Mouse (Mus musculus): ENCODE measurements around the gene Gja5. TPM values are rescaled to one million over a fixed set of nuclear protein-coding genes. Genes with fewer than 3 reads are reported as not detected.
"Not testable (repeated sequence)": the region's sequence is repeated elsewhere in the genome, so short reads cannot be mapped to it uniquely, and the experiment has no call there.

The Gja5 gene
- total and polyA plus RNA-seq, 3 experiments = 14.2 to 24.0 (median 16.3) TPM

- DNase-seq = peak in 1 of 2 experiments; percentile 14
- WGBS = 41% methylated on average over 5 of the region's 5 CpGs
- peak overlapping the region; percentile 52 for H3K27ac ChIP-seq
- H3K79me2 ChIP-seq (replicated peaks; ENCODE audit: control insufficient read depth, insufficient read depth, low read length); H3K4me1 ChIP-seq (ENCODE audit: control insufficient read depth, insufficient read depth, low read length); intact Hi-C loops (cut with DNase I); H3K27me3 ChIP-seq (ENCODE audit: control insufficient read depth, insufficient read depth, low read length); H3K9ac ChIP-seq (ENCODE audit: low read depth, low read length); H3K4me3 ChIP-seq; H3K36me3 ChIP-seq (ENCODE audit: control insufficient read depth, insufficient read depth, low read length): not testable (repeated sequence)
- TF ChIP-seq EP300 (IDR thresholded peaks at IDR 0.05; ENCODE audit: insufficient read depth, low read depth, low read length) = 0 out of 2 replicates have a peak, but pooled peaks have one; percentile 12
These were observed 167.9 kb downstream of the Gja5 start for GRCm38 (mm10) chr3:97072361-97072760.

- not testable (repeated sequence) for H3K4me3 ChIP-seq; H3K27me3 ChIP-seq (ENCODE audit: control insufficient read depth, insufficient read depth, low read length); H3K36me3 ChIP-seq (ENCODE audit: control insufficient read depth, insufficient read depth, low read length); H3K27ac ChIP-seq; H3K79me2 ChIP-seq (replicated peaks; ENCODE audit: control insufficient read depth, insufficient read depth, low read length); H3K4me1 ChIP-seq (ENCODE audit: control insufficient read depth, insufficient read depth, low read length); H3K9ac ChIP-seq (ENCODE audit: low read depth, low read length)
- peak in 1 of 2 experiments; percentile 28 for DNase-seq
- intact Hi-C loops (cut with DNase I) = loop anchor here (1.0 kb wide), 1 partner anchor 138 kb away; no protein-coding TSS in a partner anchor
- 0% methylated on average over 3 of the region's 11 CpGs for WGBS
These were observed 171.4 kb downstream of the Gja5 start for GRCm38 (mm10) chr3:97075744-97076350.

DNA sequence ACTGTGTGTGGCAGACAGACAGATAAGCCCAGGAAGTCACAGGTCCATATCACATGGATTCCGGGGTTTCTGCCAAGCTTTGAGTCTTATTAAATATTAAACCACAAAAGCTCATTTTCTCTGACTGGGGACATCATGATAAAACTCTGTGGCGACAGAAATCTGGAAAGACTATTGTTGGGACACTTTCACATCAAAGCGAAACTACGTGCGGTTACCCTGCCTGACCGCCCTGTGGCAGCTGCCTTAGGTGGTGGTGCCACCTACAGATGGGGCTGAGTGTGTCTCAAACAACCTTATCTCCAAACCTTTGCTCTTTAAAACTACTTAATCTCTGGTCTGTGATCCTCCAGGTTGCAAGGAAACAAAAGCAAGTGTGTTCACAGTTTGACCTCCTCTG, 171.9 kb downstream of the Gja5 start:
- Histone ChIP-seq H3K4me3 (peak overlapping the region; percentile 48), H3K9ac (ENCODE audit: low read depth, low read length) (no peak overlapping the region), H3K27ac (peak overlapping the region; percentile 86), H3K4me1 (ENCODE audit: control insufficient read depth, insufficient read depth, low read length) (no peaks in the 10 kb centered on the region; the same call in 1 of the 2 replicates), H3K36me3 (ENCODE audit: control insufficient read depth, insufficient read depth, low read length) (no peaks in the 10 kb centered on the region), H3K27me3 (ENCODE audit: control insufficient read depth, insufficient read depth, low read length) (no peaks in the 10 kb centered on the region), H3K79me2 (replicated peaks; ENCODE audit: control insufficient read depth, insufficient read depth, low read length) (no peaks in the 10 kb centered on the region)
- intact Hi-C loops (cut with DNase I) = loop anchor here (1.0 kb wide), 1 partner anchor 138 kb away; no protein-coding TSS in a partner anchor
- DNase-seq = peak; percentile 44 to 56
- peak; percentile 78; the same call in 1 of the 2 replicates for TF ChIP-seq EP300 (IDR thresholded peaks at IDR 0.05; ENCODE audit: insufficient read depth, low read depth, low read length)
- no peak for TF ChIP-seq POLR2A (IDR thresholded peaks at IDR 0.05; ENCODE audit: insufficient read depth, low read depth, low read length)
- peak; percentile 87 for TF ChIP-seq CTCF (IDR thresholded peaks at IDR 0.05)
- WGBS = 4% methylated on average over 6 of the region's 6 CpGs

GRCm38 (mm10) chr3:97078436-97078835, 173.9 kb downstream of the Gja5 start:
- 61% methylated on average over 4 of the region's 4 CpGs for WGBS
- H3K79me2 ChIP-seq (replicated peaks; ENCODE audit: control insufficient read depth, insufficient read depth, low read length) = no peaks in the 10 kb centered on the region
- TF ChIP-seq CTCF (IDR thresholded peaks at IDR 0.05) (peak; percentile 13; the same call in 1 of the 2 replicates), EP300 (IDR thresholded peaks at IDR 0.05; ENCODE audit: insufficient read depth, low read depth, low read length) (no peak)
- no peak overlapping the region for H3K4me3 ChIP-seq
- intact Hi-C loops (cut with DNase I) = loop anchor here (1.0 kb wide), 1 partner anchor 107 kb away; no protein-coding TSS in a partner anchor
- no peaks in the 10 kb centered on the region for H3K27me3 ChIP-seq (ENCODE audit: control insufficient read depth, insufficient read depth, low read length)
- H3K27ac ChIP-seq = no peak overlapping the region
- no peaks in the 10 kb centered on the region for H3K4me1 ChIP-seq (ENCODE audit: control insufficient read depth, insufficient read depth, low read length)
- no peaks in the 10 kb centered on the region for H3K36me3 ChIP-seq (ENCODE audit: control insufficient read depth, insufficient read depth, low read length)
- H3K9ac ChIP-seq (ENCODE audit: low read depth, low read length) = no peak overlapping the region
- no peak for DNase-seq

- no peaks in the 10 kb centered on the region for H3K36me3 ChIP-seq (ENCODE audit: control insufficient read depth, insufficient read depth, low read length)
- no peaks in the 10 kb centered on the region for H3K4me1 ChIP-seq (ENCODE audit: control insufficient read depth, insufficient read depth, low read length)
- no peak overlapping the region for H3K4me3 ChIP-seq
- TF ChIP-seq CTCF (IDR thresholded peaks at IDR 0.05) (no peak), POLR2A (IDR thresholded peaks at IDR 0.05; ENCODE audit: insufficient read depth, low read depth, low read length) (no peak)
- no peak for DNase-seq
- no peaks in the 10 kb centered on the region for H3K27me3 ChIP-seq (ENCODE audit: control insufficient read depth, insufficient read depth, low read length)
- H3K79me2 ChIP-seq (replicated peaks; ENCODE audit: control insufficient read depth, insufficient read depth, low read length) = no peaks in the 10 kb centered on the region
- WGBS = 91% methylated on average over 5 of the region's 5 CpGs
- no peak overlapping the region for H3K27ac ChIP-seq
- intact Hi-C loops (cut with DNase I) = loop anchor here (5.0 kb wide), 1 partner anchor 255 kb away; no protein-coding TSS in a partner anchor
- no peak overlapping the region for H3K9ac ChIP-seq (ENCODE audit: low read depth, low read length)
These were observed 177.7 kb downstream of the Gja5 start for GRCm38 (mm10) chr3:97082156-97082555.

GRCm38 (mm10) chr3:97087326-97087725, 182.8 kb downstream of the Gja5 start:
- Histone ChIP-seq H3K79me2 (replicated peaks; ENCODE audit: control insufficient read depth, insufficient read depth, low read length) (no peaks in the 10 kb centered on the region), H3K36me3 (ENCODE audit: control insufficient read depth, insufficient read depth, low read length) (no peaks in the 10 kb centered on the region), H3K4me3 (no peak overlapping the region), H3K4me1 (ENCODE audit: control insufficient read depth, insufficient read depth, low read length) (no peaks in the 10 kb centered on the region), H3K27ac (no peak overlapping the region), H3K9ac (ENCODE audit: low read depth, low read length) (no peak overlapping the region), H3K27me3 (ENCODE audit: control insufficient read depth, insufficient read depth, low read length) (no peaks in the 10 kb centered on the region)
- TF ChIP-seq POLR2A (IDR thresholded peaks at IDR 0.05; ENCODE audit: insufficient read depth, low read depth, low read length) = no peak
- peak; percentile 55 for TF ChIP-seq CTCF (IDR thresholded peaks at IDR 0.05)
- TF ChIP-seq EP300 (IDR thresholded peaks at IDR 0.05; ENCODE audit: insufficient read depth, low read depth, low read length) = no peak
- intact Hi-C loops (cut with DNase I) = no loop called here
- DNase-seq = no peak
- 73% methylated on average over 4 of the region's 4 CpGs for WGBS

- H3K4me1 ChIP-seq (ENCODE audit: control insufficient read depth, insufficient read depth, low read length); H3K9ac ChIP-seq (ENCODE audit: low read depth, low read length); H3K79me2 ChIP-seq (replicated peaks; ENCODE audit: control insufficient read depth, insufficient read depth, low read length); H3K27ac ChIP-seq; H3K36me3 ChIP-seq (ENCODE audit: control insufficient read depth, insufficient read depth, low read length); intact Hi-C loops (cut with DNase I); DNase-seq; H3K27me3 ChIP-seq (ENCODE audit: control insufficient read depth, insufficient read depth, low read length); H3K4me3 ChIP-seq: not testable (repeated sequence)
- WGBS = 84% methylated on average over 4 of the region's 4 CpGs
These were observed 183.8 kb downstream of the Gja5 start for GRCm38 (mm10) chr3:97088291-97088690.

GRCm38 (mm10) chr3:97091971-97092370, 187.5 kb downstream of the Gja5 start:
- H3K4me1 ChIP-seq (ENCODE audit: control insufficient read depth, insufficient read depth, low read length); H3K9ac ChIP-seq (ENCODE audit: low read depth, low read length); intact Hi-C loops (cut with DNase I): not testable (repeated sequence)

DNA sequence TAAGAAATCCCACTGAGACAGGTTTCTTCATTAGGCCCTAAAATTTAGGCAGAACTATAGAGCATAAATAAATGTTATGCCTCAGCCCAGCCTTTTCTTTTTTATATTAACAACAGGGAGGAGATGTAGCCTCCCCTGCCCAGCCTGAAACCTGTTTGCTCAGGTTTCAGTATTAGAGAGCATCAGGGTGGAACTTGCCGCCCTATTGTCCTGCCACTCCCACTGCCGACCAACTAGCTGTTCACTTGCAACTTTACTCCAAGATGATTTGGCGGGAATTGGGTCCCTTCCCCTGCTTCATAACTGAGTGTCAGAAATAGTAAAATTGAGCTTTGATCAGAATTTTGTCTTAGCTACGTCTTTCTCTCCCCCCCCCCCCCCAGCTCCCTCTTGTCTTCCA, 192.2 kb downstream of the Gja5 start:
- H3K36me3 ChIP-seq (ENCODE audit: control insufficient read depth, insufficient read depth, low read length); H3K4me3 ChIP-seq; H3K27ac ChIP-seq; H3K27me3 ChIP-seq (ENCODE audit: control insufficient read depth, insufficient read depth, low read length); H3K9ac ChIP-seq (ENCODE audit: low read depth, low read length); DNase-seq; H3K79me2 ChIP-seq (replicated peaks; ENCODE audit: control insufficient read depth, insufficient read depth, low read length); H3K4me1 ChIP-seq (ENCODE audit: control insufficient read depth, insufficient read depth, low read length); intact Hi-C loops (cut with DNase I): not testable (repeated sequence)
- 88% methylated on average over 4 of the region's 4 CpGs for WGBS

More at GRCm38 (mm10) chr3:97091971-97092370, 187.5 kb downstream of the Gja5 start:
- not testable (repeated sequence) for DNase-seq; H3K79me2 ChIP-seq (replicated peaks; ENCODE audit: control insufficient read depth, insufficient read depth, low read length); H3K27me3 ChIP-seq (ENCODE audit: control insufficient read depth, insufficient read depth, low read length); H3K4me3 ChIP-seq; H3K27ac ChIP-seq; H3K36me3 ChIP-seq (ENCODE audit: control insufficient read depth, insufficient read depth, low read length)
- 90% methylated on average over 7 of the region's 7 CpGs for WGBS

Data from heart, adult 2 months (tissue).